Mouse (Mus musculus): ENCODE measurements around the gene Ctse. TPM values are rescaled to one million over a fixed set of nuclear protein-coding genes. Genes with fewer than 3 reads are reported as not detected.

Ctse gene
- total RNA-seq, 2 experiments from 2014 or later, result 0.52 to 2.5 TPM

DNA sequence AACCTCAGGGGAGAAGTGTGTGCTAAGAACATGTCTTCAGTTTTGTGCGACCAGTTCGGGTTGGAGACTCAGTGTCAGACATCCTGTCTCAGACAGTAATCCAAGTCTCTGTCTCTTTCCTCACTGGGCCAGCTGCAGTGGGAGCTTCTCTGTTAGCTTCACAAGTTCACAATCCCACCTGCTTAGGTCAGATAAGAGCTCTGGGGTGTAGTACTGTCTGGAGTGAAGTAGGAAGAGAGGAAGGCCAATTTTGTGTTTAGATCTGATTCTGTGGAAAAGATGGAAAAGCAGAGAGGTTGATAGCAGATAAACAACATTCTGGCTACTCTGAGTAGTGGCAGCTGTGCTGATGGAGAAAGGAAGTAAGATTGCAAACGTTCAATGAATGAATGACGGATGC, 61.5 kb downstream of the Ctse start:
- no peak for DNase-seq

DNA sequence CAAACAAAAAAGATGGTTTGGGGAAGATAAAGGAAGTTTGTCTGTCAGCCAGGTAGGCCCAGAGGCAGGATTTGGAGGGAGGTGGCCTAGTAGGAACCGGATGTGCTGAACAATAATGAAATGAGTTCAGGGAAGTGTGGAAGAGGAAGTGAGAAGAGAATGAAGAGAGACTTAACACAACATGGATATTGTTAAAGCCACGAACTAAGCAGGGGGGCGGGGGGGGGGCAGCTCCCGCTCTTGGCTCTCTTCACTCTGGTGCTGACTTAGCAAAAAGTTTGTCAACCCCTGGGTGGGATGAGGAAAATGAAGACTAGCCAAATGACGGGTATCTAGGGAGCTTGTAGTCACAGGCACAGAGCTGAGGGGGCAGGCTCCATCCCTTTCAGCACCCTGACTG, 62.3 kb downstream of the Ctse start:
- no peak for DNase-seq

DNA sequence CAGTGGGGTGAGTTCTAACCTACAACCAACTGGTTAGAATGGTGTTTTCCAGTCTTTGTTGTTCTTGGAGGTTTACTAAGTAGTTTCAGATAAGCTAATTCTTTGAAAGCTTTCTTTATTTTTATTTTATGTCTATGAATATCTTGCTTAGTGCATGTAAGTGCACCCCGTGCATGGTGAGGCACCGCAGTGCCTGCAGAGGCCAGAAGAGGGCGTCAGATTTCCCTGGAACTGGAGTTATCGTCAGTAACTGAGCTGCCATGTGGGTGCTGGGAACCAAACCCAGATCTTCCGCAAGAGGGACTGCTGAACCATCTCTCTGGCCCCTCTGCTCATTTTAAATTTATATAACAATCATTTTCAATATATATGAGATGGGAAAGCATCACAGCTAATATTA, 63.3 kb downstream of the Ctse start:
- DNase-seq, result no peak

DNA sequence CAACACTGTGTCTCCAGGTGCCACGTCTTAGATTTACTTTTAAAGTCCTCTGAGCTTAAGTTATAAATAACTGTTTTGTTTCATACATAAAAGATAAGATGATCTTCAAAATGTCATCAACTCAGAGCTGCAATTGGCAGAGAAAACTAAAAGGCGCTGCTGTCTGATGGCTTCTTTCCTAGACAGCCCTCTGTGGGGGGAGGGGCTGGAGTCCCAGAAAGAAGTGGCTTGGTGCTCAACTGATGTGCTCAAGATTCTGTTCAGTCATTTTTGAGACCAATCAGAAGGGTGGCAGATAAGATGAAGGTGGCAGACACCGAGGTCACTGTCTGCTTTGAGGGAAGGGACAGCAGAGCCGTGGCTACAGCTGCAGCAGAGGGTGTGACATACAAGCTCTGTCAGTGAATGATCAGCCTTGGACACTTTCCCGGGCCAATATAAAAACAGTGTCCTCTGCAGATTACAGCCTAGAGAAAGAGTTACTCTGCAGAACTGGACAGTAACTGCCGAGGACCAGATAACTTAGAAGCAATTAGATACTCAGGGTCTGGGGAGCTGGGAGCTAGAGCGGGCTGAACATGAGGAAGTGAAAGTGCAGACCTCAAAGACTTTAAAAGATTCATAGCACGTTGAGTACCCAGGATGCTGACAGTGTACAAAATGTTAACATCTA, 64.1 kb downstream of the Ctse start:
- peak in 1 of 2 experiments; percentile 37 for DNase-seq

DNA sequence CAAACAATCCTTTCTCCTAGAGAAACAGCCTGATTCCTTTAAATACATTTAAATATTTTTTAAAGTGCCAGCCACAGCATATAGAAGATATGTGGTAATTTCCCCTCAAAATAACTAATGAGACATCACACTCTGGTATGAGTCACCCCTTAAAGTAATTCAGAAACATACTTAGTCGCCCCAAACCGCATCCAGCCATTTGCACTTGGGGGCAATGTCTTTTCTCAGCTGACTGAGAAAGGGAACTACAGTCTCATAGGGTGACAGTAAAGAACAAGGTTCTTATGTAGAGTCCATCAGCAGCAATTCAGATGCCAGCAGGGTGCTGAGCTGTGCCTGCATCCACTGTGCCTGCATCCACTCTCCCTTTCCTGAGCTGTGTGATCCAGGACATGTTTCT, 65.4 kb downstream of the Ctse start:
- no peak for DNase-seq

DNA sequence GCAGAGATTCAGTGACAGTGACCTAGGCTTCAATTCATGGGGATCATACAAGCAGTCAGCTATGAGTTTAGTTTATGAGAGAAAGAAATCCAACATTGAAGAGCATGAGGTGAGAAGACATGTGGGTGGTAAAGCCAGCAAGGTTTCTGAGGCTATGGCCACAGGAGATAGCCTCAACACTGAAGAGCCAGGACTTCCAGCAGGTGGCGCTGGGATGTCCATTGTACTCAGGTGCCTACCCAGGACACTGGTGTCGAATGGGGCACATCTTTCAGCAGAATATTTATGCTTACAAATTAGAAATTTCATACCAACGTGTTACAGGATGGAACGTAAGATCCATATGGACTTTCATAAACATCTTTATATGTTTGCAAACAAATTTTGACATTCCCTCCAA, 70.2 kb downstream of the Ctse start:
- peak; percentile 46 to 81 for DNase-seq

DNA sequence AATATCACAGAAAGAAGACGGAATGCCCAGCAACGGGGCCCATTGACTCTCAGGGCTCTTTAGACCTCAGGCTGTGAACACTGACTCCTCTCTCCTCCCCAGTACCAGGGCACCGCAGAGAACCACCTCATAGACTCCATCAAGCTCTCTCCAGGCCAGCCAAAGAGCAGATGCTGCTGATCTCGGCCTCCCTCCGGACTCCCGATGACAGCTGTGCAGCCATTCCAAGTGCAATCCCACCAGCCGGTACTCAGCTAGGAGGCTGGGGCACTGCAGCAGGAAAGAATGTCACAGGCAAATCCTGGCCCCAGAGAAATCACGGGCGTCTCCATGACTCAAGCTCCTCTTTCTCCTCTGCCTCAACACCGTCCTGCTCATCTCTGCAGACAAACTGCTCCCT, 73.4 kb downstream of the Ctse start:
- DNase-seq, result no peak

DNA sequence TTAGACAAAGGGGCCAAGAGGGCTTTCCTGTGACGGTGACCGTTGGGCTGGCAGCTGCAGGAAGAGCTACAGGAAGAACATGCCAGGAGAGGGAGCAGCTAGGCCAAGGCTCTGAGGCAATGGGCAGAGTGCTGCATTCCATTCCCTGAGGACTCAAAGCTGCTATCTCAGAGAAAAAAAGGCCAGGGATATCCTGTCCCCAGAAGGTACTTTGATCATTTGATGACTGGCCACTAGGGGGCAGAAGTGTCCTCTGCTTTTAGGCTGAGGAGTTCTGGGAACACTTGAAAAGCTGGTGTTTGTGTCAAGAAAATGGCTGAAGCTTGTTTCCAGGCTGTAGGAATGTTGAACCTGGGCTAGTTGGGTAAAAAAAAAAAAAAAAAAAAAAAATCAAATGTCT, 74.3 kb downstream of the Ctse start:
- DNase-seq, result peak; percentile 81 to 93

DNA sequence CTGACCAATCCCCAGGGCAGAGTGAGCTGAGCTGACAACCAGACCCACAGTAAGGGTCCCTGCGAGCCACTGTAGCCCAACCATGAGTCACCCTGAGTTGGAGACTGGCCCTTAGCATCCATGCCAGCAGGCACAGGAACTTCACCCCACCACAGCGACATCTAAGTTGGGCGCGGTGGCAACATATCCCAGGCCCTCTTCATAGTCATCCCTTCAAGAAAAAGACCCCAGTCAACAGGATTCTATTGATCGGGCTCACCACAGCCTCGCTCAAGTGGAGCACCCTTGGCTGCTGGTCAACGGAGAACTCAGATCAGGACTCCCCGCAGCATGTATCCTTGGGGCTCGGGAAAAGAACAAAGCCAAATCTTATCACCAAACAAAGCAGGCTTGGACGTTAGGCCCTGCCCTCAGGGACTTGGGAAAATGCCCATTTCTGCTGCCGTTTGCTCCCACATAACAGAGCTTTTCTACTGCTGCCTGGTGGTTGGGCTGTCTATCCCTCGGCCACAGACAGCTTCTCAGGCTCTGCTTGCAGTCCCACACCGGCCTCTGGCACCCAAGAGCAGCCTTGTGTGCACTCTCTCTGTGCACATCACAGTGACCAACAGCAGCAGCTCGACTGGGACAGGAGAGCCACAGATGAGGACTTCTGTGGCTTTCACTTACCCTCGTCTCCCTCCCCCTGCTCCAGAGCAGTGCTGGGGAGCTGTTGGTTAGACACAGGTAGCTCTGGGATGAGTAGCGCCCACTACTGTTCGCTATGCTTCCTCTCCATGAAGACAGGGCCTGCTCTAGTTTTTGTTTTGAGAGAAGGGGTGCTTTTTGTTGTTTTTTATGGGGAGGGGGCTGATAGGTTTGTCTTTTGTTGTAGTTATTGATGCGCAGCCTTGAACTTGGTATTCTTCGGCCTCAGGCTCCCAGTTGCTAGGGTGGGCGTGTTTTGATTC, 76.6 kb downstream of the Ctse start:
- DNase-seq, result peak; percentile 41 to 42

DNA sequence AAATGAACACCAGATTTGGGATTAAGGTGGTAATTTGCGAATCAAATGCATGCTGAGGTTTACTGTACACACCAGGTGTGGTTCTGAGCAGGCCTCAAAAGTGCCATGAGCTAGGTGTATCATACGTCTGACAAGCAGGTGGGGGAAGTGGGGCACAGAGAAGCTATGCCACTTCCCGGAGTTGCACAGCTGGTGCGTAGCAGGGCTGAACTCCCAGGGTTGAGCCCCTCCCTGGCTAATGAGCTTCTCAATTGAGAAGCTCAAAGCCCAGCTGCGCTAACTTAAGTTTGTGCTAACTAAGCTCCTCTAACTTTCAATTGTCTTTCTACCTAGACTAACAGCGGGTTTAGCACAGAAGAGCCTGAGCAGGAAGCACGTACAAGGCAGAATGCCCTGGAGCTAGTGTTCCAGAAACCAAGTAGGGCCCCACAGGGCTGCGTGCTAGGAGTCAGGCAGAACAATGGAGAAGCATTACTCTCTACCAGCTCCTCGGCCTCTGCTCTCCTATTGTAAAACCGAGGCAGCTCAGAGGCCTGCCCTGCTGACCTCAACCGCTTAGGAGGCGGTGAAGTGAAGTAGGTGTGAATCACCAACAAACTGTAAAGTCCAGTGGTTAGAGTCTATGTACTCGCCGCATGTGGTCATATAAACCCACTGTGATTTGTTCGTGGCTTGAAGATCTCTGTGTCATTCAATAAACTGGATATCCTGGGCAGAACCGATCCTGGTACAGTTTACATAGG, 81.0 kb downstream of the Ctse start:
- DNase-seq, result no peak

DNA sequence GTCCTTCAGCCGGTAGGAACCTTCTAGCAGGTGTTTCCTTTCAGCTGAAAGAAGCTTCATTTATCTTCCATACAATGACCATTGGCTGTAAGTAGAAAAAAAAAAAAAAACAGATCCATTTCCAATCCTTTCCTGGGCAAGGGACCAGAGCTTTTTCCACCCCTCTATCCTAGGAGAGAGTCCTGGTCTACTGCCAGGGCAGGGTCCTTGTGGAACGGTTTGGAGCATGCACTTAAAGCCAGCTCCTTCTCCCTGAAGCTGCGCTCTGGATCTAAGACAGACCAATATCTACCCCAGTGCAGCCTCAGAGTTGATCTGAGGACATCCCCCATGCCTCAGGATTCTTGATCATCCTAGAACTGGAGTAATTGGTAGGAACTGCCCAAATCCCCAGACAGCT, 83.9 kb downstream of the Ctse start:
- no peak for DNase-seq

DNA sequence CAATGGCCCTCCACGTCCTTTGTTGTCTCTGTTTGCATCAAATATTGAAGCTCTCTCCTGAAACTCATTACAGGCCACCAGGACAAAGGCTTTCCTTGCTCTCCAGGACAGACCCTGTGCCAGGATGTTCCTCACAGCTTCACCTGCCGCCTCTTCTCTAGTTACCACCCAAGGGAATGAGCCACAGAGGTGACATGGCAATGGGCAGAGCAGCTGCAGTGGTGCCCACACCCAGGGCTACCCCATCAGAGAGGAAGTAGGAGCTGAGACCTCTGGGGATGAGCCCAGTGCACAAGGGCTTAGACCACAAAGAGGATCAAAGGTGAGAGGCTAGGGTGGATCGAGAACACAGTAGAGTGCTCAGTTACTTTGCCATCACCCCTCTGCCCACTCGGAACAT, 85.4 kb downstream of the Ctse start:
- DNase-seq, result no peak

Other genes with a start within 250 kb of the Ctse start
- gene Srgap2, start 111.0 kb upstream of the Ctse start, total RNA-seq (2021), result 10 to 100 TPM; 19.5 TPM
- under 1 TPM; 0.87 to 0.89 TPM for gene Fam72a, start 110.4 kb upstream of the Ctse start, total RNA-seq (2021)
- gene Avpr1b, start 39.1 kb upstream of the Ctse start, total RNA-seq (2021), result not detected
- gene Rab7b, start 50.4 kb downstream of the Ctse start, total RNA-seq (2021), result 1 to 10 TPM; 2.9 to 3.4 TPM
- gene Slc26a9, start 105.7 kb downstream of the Ctse start, total RNA-seq (2021), result under 1 TPM in 1 of 2 experiments, not detected in 1; 0.15 TPM
- gene Pm20d1, start 159.1 kb downstream of the Ctse start, total RNA-seq (2021), result 1 to 10 TPM; 7.4 to 9.1 TPM
- gene Slc41a1, start 189.2 kb downstream of the Ctse start, total RNA-seq (2021), result 10 to 100 TPM; 38.8 to 51.8 TPM
- gene Rab29, start 228.9 kb downstream of the Ctse start, total RNA-seq (2021), result 10 to 100 TPM; 11.3 to 11.4 TPM